Mouse (Mus musculus) bone marrow macrophage, adult 2 months (primary cell): ENCODE measurements around the gene Alyref. TPM values are rescaled to one million over a fixed set of nuclear protein-coding genes. Genes with fewer than 3 reads are reported as not detected.
A peak's percentile ranks its signal among the peaks of the same experiment; 100 is the strongest.

Source experiments
- H3K27ac ChIP-seq: 2 replicates; pipeline ENCODE4 v1.5.1; 2012; ENCODE audit warnings: low read depth, low read length; ENCODE audit not compliant: insufficient read depth
- H3K4me1 ChIP-seq: 2 replicates; pipeline ENCODE4 v1.6.1; 2012; ENCODE audit warnings: low read length; ENCODE audit not compliant: control insufficient read depth, insufficient read depth
- H3K4me3 ChIP-seq: 2 replicates; pipeline ENCODE4 v1.5.1; 2012; ENCODE audit warnings: mild to moderate bottlenecking, low read length, moderate library complexity; ENCODE audit not compliant: insufficient read depth
- CTCF ChIP-seq: IDR thresholded peaks from 2 replicates; pipeline ENCODE4 v1.5.1; 2012; ENCODE audit warnings: low read depth, mild to moderate bottlenecking, low read length, moderate library complexity
- POLR2A ChIP-seq: IDR thresholded peaks from 2 replicates; pipeline ENCODE4 v1.6.1; 2012; ENCODE audit warnings: mild to moderate bottlenecking, low read depth, low read length, borderline replicate concordance
- polyA plus RNA-seq: library from polyadenylated mRNA; stranded (reverse); fragments of >200 nt; gene quantifications from 2 replicates; pipeline ENCODE4 v1.2.4, GENCODE M21; 2012; ENCODE audit not compliant: missing spikeins, insufficient read depth, insufficient read length

The Alyref gene
- polyA plus RNA-seq, 1 experiment: 97.5 TPM

DNA sequence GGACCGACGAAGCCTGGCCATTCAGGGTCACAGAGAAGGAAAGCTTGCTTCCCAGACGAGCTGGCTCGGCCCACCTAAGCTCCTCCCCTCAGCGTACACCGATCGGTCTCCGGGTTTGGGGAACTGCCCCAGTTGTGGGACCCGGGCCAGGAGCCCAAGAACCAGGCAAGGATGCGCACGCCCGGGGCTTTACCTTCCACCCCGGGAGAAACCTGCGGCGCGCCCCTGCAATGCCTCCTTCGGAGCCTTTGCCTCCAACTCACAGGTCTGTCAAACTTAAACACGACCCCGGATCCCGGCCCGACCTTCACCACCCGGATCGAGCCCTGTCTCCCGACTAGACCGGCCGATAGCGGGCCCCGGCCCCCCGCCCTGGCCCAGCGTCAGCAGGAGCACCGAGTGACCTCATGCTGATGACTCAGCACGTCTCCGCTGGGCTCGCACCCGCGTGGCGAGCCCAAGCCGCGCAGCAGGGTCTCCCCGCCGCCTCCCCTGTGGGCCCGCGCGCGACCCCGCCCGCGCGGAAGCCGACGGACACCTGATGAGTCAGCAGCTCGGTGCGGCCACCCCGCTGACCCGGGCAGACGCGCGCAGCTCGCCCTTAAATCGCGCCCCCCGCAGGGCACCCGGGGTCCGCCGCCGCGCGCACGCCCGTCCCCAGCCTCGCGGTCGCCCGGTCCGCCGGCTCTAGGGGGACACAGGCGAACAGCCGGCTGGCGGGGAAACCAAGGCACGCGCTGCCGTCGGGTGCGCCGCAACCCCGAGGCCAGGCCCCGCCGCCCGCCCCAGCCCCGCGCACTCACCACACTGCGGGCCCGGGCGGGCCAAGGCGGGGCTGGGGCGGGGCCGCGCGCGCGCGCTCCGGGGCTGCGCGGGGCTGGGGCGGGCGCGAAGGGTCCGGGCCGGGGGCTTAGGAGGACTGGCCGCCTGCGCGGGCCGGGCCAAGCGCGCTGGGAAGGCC is 34.7 kb upstream of the Alyref start:
- no peak for TF ChIP-seq CTCF
- TF ChIP-seq POLR2A: no peak
- H3K4me3 ChIP-seq: peak overlapping the region; percentile 62
- peaks cover 38% of the 10 kb centered on the region for H3K4me1 ChIP-seq
- H3K27ac ChIP-seq: peak overlapping the region; percentile 95

DNA sequence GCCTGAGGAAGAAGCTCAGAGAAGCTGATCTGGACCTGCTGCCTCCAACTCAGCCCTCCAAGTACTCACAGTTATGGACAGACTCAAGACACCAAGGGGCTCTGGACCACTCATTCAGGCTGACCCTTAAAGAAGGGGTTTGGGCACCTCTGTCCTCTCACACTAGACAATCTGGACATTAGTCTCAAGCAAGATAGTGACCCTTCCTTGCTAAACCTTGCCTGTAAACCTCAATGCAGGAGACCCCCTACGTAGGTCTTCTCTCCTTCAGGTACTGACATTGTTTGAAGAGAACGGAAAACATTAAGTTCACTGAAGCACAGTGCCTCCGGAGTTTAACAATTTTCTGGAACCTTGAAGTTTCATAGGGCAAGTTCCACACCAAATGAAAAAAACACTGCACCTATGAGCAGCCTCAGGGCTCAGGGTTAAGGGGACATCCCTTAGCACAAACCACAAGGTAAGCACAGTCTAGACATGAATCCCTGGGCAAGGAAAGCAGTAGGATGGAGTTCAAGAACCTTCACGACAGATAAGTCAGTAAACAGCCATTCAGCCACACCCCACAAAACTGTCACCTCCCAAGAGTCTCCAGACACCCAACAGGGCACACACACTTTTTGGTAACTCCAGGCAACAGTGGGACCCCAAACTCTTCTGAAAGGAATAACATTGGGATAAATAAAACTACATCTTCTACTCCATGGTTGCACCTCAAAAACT is 33.7 kb upstream of the Alyref start:
- Histone ChIP-seq H3K27ac (peak overlapping the region; percentile 95), H3K4me1 (peaks cover 45% of the 10 kb centered on the region), H3K4me3 (peak overlapping the region; percentile 62)
- TF ChIP-seq POLR2A (no peak), CTCF (no peak)

DNA sequence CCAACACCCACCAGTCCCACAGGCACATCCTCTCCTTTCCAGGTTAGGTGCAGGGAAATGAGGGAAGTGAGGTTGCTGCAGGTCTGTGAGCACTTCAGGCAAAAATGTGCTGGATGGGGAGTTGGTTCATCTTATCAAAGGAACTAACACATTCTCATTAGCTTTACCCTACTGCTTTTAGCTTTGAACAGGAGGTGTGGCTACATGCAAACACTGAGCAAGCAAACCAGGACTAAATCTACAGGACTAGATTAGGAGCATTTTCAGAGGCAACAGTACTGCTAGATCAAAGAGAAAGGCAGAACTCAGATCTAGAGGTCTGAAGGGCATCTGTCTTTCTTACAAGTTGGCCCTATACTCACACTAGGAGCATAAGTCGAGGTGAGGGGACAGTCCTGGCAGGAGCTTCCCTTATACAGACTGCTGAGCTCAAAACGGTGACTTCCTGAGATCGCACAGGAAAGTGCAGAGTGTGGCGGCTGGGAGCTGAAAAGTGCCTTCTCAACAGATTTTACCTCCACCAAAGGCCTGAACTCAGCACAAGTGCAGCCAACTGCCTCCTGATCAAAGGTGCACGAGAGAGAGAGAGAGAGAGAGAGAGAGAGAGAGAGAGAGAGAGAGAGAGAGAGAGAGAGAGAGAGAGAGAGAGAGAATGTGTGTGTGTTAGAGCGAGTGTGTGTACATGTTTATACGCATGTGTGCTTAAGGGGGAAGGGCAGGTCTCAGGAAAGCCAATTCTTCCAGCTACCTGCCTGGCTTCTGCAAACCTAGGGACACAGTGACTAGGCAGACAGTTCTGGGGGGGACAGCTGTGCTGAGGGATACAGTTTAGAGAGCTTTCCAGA is 32.9 kb upstream of the Alyref start:
- TF ChIP-seq CTCF (no peak), POLR2A (no peak)
- peak overlapping the region; percentile 62 for H3K4me3 ChIP-seq
- H3K4me1 ChIP-seq: peaks cover 46% of the 10 kb centered on the region
- peak overlapping the region; percentile 95 for H3K27ac ChIP-seq

- Histone ChIP-seq H3K4me1 (peaks cover 49% of the 10 kb centered on the region), H3K27ac (peak overlapping the region; percentile 95), H3K4me3 (peak overlapping the region; percentile 62)
- TF ChIP-seq CTCF: no peak
- TF ChIP-seq POLR2A: no peak
Observed at GRCm38 (mm10) chr11:120630401-120630871, 32.3 kb upstream of the Alyref start.

- TF ChIP-seq POLR2A: no peak; the same call in 1 of the 2 replicates
- TF ChIP-seq CTCF: no peak
- H3K4me1 ChIP-seq: peaks cover 51% of the 10 kb centered on the region
- H3K4me3 ChIP-seq: peak overlapping the region; percentile 62
- peak overlapping the region; percentile 95 for H3K27ac ChIP-seq
Observed at GRCm38 (mm10) chr11:120629911-120630310, 31.7 kb upstream of the Alyref start.

DNA sequence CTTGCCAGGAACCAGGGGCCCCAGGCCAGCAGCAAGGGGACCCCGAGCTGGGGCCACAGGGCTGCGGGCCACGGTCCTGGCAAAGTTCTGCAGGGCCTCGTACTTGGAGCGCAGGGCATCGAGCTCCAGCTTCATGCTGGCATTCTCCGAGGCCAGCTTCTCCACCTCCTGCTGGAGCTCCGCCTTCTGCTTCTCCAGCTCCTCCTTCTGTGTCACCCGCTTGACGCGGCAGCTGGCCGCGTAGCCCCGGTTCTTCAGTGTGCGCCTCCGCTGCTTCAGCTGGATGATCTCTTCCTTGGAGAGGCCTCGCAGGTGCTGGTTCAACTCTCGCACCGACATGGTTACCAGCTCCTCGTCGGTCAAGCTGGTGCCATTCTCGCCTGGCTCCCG is 31.2 kb upstream of the Alyref start:
- Histone ChIP-seq H3K4me1 (peaks cover 46% of the 10 kb centered on the region), H3K4me3 (peak overlapping the region; percentile 62), H3K27ac (peak overlapping the region; percentile 95)
- TF ChIP-seq POLR2A (no peak), CTCF (no peak)

DNA sequence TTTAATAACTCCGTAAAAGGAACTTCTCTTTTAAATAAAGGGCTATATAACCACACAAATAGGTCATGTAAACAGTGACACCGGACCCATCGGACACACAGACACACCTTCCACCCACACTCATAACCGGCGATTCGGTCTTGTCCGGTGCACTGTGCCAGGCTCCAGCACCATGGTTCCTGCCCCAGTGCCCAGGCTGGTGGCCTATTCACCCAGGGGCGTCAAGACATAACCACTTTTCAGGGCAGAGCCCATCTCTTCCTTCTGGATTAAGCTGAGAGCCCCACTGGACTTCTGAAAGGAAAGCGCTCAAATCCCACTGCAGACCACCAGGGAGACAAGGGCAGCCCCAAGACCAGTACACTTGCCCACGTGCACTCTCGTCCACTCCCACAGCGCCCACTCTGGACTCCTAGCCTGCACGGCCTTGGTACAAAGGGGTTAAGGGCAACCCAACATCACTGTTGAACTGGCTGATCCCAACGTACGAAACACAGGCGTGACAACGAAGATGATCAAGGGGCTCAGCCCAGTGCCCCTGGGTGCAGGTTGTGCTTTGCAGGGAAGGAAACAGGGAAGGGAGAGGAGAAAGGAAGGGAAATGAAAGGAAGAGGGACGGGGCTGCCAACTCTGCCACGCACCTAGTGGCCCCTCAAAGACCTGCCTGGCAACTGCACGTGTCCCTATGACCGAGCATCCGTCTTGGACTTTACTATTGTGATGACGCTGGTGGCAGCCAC is 30.6 kb upstream of the Alyref start:
- TF ChIP-seq POLR2A (no peak), CTCF (no peak)
- H3K4me1 ChIP-seq: peaks cover 43% of the 10 kb centered on the region
- H3K27ac ChIP-seq: peak overlapping the region; percentile 95
- H3K4me3 ChIP-seq: peak overlapping the region; percentile 62

DNA sequence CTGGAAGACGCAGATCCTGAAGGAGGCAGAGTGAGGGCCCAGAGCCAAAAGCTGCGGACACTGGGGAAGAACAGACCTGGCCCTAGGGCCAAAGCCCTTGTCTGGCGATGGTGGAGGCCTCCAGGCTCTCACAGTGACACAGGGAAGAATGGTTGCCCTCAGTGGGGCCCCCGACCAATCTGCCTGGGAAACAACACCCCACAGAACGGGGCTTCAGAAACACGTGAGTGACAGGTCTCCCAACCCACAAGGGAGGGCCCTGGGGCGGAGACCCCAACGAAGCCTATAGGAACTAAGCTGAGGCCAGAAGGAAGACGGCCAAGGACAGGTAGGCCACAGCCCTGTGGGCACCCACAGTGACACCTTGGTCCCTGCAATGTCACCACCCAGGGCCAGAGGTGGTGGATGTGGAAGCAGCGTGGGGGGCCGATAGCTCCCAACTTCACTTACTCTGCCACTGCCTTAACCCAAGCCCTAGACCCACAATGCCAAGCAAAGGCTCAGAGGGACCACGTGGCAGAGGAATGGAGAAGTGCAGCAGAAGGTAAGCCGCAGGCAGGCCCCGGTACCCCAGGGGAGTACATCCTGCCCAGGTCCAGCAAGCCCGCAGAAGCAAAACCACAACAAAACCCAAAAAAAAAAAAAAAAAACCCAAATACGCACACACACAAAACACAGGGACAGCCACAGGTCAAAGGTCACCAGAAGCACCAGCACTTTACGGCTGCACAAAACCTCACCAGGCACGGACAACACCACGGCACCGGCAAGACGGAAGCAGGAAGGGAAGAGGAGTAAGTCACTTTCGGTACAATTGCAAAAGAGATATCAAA is 29.5 kb upstream of the Alyref start:
- Histone ChIP-seq H3K4me1 (peaks cover 43% of the 10 kb centered on the region), H3K4me3 (peak overlapping the region; percentile 30), H3K27ac (peak overlapping the region; percentile 50)
- no peak for TF ChIP-seq POLR2A
- TF ChIP-seq CTCF: no peak
